Mouse (Mus musculus) lung, postnatal 10 days (tissue): Measurements from ENCODE around the gene Rec114.

ENCODE experiments used
- DNase-seq: peaks from one replicate; pipeline ENCODE4 v3.0.0; 2021

The Rec114 gene

GRCm38 (mm10) chr9:58710642-58711041 lies 33.1 kb downstream of the Rec114 start:
- DNase-seq, result no peak

DNA sequence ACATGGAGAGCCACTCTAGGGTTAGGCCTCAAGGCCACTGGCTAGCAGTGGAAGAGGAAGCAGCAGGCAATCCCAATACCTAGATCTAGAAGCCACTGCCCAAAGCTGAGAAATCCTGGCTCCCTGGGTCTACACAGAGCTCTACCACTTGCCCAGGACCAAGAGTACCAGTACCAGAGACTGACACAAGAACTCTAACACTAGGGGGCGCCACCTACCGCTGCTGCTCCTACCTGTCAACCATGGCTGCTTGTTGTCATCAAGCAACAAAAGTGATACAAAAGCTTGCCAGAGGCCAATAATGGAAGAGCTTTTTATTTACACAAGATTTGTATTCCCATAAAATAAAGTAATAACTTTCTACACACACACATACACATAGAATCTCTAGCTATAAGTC lies 33.8 kb downstream of the Rec114 start:
- DNase-seq, result peak; percentile 75

- no peak for DNase-seq
These were observed 36.0 kb downstream of the Rec114 start for GRCm38 (mm10) chr9:58707796-58708195.

GRCm38 (mm10) chr9:58706024-58706423 lies 37.7 kb downstream of the Rec114 start:
- no peak for DNase-seq

DNA sequence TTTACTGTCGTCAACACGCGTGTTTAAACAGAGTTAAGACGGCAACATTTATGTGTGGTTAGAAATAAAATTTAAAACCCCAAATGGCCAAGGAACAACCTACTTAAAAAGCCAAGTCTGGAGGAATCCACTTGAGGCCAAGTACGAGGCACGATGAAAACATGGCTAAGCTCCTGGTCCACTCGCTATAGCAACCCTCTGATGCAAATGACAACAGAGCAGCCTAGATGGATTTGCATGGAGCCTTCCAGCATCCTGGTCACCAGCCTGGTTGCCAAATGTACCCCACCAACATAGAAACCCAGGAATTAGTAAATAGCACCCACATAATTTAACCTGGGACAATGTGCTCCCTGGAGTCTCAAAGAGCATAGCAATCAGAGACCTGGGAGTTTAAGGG lies 40.0 kb downstream of the Rec114 start:
- no peak for DNase-seq

GRCm38 (mm10) chr9:58701751-58702150 lies 42.0 kb downstream of the Rec114 start:
- DNase-seq, result no peak

DNA sequence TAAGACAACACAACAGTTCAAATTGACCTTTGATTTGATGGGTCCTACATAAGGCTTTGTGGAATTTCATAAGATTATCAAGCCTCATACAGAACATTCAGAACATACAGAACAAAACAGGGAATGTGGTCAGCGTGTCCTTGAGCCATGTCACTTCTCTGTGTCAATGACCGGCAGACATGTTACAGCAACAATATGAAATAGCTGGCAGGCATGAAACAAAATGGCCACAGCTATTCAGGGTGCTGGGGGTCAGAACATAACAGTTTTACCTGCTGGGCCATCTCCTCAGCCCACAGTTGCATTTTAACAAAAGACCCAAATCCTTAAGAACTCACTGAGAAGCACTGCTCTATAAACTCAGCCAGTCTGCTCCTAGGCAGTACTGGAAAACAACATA lies 45.3 kb downstream of the Rec114 start:
- no peak for DNase-seq

- no peak for DNase-seq
These were observed 52.3 kb downstream of the Rec114 start for GRCm38 (mm10) chr9:58691471-58691870.

DNA sequence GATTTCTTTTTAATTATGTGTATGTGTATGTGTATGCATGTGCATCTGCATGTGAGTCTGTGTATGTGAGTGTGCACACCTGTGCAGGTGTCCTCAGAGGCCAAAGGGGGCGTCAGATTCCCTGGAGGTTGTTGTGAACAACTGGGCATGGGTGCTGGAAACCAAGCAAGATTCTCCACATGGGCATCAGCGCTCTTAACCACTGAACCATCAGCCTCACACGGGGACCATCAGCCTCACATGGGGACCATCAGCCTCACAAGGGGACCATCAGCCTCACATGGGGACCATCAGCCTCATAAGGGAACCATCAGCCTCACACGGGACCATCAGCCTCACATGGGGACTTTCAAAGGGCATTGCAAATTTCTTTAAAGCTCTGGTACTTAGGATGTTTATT lies 53.1 kb downstream of the Rec114 start:
- DNase-seq, result no peak

DNA sequence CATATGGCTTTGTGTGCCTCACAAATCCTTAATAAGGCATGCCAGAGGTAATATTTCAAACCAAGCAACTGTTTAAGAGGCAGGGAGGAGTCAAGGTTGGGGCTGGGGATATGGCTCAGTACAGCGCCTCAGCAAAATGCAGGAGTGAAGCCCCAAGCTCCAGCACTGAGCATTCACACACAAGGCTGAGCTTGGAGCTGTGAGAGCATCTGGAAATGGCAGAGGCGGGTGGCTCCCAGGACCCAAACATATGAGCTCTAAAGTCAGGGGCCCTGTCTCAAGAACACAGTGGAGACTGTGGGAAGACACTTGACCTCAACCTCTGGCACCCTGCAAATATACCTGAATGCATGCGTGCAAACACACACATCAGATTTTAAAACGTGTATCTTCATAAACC lies 55.7 kb downstream of the Rec114 start:
- no peak for DNase-seq

DNA sequence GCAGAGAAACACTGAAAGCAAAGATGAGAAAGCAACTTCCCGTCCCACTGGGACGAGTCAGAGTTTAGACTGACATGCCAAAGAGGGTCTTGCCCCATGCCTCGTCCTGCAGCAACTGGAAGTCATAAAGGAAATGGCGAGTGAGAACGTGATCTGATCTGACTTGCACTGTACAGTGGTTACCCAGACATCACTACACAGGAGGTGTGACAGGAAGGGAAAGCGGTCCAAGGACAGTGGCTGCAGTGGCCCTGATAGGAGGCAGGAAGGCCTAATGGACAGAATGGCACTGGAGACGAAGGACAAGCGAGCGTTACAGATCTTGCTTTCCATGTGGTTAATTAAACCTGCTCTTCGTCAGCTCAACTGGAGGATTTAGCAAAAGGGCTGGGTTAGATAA lies 58.5 kb downstream of the Rec114 start:
- DNase-seq, result no peak

DNA sequence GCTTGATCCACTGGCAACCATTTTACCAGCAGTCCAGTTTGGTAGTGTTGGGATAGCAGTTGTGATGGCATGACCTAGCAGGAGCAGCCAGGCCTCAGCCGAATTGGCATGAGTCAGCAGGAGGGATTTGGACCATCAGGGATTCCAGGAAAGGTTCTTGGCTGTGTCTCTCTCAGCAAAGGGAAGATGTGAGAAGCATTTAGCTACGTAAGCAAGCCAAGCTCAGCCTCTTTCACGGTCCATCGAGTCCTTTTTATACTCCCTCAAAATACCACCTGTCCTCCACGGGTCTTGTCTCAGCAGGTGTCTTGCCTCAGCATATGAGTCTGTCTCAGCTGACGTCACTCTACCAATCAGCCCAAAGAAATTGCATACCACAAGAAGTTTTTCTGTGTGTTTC lies 60.4 kb downstream of the Rec114 start:
- DNase-seq, result no peak

- no peak for DNase-seq
These were observed 61.7 kb downstream of the Rec114 start for GRCm38 (mm10) chr9:58682106-58682505.

GRCm38 (mm10) chr9:58681411-58681810 lies 62.4 kb downstream of the Rec114 start:
- no peak for DNase-seq

DNA sequence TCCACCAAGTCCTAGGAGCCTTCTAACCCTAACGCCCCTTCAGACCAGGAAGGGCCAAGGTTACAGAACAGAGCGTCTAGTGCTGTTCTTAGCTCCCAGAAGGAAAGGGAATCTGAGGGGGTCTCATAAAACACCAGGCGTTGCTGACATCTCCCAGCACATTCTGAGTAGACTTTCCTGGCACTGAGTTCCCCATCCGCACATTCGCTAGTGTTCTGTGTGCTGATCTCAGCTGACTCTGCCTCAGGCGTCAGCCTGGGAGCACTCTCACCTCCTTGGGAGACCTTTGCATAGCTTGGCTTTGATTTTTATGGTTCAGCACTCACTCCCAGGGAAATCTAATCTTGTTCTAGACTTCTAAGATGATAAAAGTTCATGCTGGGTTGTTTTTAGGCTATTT lies 68.4 kb downstream of the Rec114 start:
- no peak for DNase-seq

- DNase-seq, result no peak
These were observed 69.0 kb downstream of the Rec114 start for GRCm38 (mm10) chr9:58674736-58675135.

DNA sequence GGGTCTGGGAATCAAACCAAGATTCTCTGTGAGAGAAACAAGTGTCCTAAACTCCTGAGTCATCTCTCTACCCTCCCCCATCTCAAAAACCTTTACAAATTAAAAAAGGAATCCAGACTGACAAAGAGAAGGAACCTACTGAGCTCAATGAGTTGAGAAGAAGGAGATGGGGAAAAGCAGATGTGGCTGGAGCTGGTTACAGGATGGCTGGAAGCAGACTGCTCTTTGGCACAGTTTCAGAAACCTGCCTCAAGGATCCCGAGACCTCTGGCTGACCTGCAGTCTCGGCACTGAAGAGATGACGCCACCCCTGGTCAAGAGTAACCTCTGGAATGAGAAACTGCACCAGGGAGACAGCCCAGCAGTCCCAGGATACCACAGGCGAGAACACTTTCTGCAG lies 71.3 kb downstream of the Rec114 start:
- DNase-seq, result peak; percentile 60

DNA sequence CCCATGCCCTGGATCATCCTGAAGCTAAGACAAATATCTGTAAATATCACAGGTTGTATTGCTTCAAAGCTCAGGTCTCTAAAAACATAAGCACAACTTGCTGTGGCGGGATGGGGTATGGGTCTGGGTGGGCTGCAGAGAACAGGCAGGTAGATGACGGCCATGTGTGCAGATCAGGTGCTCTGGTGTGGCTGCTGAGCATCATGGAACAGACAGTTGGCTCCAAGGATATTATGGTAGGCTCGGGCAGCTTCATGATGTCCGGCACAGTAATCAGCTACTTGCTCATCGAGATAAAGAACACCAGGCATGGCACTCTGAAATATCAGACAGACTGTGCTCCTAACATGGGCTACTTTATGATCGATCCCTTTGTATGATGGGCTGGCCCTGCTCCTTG lies 73.9 kb downstream of the Rec114 start:
- DNase-seq, result no peak

GRCm38 (mm10) chr9:58669071-58669470 lies 74.7 kb downstream of the Rec114 start:
- no peak for DNase-seq

GRCm38 (mm10) chr9:58668171-58668570 lies 75.6 kb downstream of the Rec114 start:
- no peak for DNase-seq

GRCm38 (mm10) chr9:58667244-58667643 lies 76.5 kb downstream of the Rec114 start:
- no peak for DNase-seq

DNA sequence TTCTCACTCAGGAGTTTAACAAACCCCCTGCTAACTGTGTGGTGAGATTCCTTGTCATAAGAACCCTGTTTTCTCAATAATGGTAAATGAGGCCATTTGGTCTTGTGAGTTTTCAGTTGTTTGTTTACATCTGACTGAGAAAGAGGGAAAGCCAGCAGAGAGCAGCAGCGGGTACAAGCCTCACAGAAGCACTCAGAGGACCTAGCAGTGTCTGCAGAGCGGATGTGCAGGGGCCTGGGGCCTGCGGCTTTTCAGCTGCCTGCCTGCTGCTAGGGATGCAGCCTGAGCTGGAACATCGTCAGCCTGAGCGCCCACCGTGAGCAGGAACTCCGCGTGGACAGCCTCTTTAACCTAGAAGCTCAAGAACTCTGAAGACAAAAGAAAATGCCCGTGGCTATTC lies 77.6 kb downstream of the Rec114 start:
- DNase-seq, result peak; percentile 12

DNA sequence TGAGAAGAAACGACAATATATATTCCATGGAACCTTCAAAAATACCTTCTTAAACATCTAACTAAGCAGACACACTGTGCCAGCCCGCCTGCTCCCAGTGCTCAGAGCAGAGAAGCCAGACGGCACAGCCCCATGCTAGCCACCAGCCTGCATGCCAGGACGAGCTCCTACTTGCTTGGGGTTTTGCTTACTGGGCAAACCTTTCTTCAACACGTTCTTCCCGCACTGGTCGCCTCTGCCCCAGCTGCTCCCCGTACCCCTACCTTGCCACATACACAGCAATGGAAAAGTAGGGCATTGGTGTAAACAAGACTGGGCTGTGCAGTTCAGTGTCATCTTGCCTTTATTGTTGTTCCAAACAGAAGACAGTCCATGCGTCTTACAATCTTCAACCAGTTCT lies 78.3 kb downstream of the Rec114 start:
- no peak for DNase-seq

DNA sequence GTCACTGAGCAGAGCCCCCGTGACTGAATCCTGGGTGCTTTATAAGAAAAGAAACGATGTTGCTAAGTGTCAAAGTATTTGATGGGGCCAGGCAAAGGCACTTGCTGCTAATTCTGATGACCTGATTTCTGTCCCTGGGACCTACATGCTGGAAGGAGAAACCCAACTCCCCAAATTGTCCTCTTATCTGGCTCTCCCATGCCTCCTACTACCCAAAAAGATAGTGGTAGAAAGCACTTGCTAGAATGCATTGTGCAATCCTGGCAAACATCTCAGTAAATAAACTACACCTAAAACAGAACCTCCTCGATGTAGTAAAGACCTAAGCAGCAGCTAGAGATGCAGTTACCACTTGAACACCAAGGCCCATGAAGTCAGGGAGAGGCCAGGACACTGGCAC lies 81.0 kb downstream of the Rec114 start:
- DNase-seq, result no peak

- DNase-seq, result no peak
These were observed 81.8 kb downstream of the Rec114 start for GRCm38 (mm10) chr9:58662007-58662406.

DNA sequence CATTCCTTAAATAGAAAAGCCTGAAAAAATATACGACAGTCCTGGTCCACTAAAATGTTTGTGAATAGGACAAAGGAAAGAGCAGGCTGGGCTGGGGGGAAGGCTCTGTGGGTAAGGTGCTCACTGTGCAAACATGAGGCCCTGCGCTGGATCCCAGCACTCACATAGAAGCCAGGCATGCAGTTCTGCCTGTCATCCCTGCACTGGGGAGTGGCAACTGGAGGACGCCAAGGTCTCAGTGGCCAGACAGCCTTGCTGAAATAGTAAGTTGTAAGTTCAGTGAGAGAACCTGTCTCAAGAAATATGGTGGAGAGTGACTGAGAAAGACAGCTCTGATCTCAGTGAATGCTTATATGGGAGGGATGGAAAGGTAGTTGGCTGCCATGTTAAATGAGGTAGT lies 83.1 kb downstream of the Rec114 start:
- DNase-seq, result no peak
